Mouse (Mus musculus): ENCODE data around the gene Gfy. TPM values are rescaled to one million over a fixed set of nuclear protein-coding genes. Genes with fewer than 3 reads are reported as not detected.
A peak's percentile ranks its signal among the peaks of the same experiment; 100 is the strongest.

Gene Gfy
- total RNA-seq (2012; rRNA removed) = 0.11 TPM in 1 of 2 replicates, not detected in the other

DNA sequence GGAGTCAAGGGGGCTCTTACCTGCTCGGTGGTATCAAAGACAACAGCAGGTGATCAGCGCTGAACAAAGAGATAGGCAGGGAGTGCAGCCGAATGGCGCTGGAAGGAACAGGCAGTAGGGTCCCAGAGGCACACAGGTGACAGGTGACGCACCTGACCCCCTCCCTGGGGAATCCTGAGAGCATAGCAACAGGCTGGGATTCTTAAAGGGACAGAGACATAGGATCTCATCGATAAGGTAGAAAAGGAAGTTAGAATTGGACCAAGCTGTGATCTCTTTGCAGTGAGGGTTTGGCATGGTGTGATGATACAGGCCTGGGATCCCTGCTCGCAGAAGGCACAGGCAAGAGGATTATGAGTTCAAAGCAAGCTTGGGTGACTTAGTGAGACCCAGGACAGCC lies at the start of gene Gfy:
Gene Gfy, minus strand, starts transcription at position 101 of the 400 bp plus-strand sequence.
- Histone ChIP-seq H3K27ac (ENCODE audit: insufficient read depth, low read depth, low read length, poor library complexity, severe bottlenecking) (no peak within 1 kb of the TSS), H3K4me1 (ENCODE audit: control insufficient read depth in 2 of 2, insufficient read depth in 2 of 2, low read length in 2 of 2, poor library complexity in 1 of 2) (peaks cover 0 to 18% of the 10 kb centered on the region in 2 experiments; a peak in 2 of 4 replicates), H3K9ac (ENCODE audit: insufficient read depth, low read depth, low read length, poor library complexity, severe bottlenecking) (no peak within 1 kb of the TSS), H3K36me3 (ENCODE audit: control insufficient read depth, insufficient read depth, low read length, poor library complexity, severe bottlenecking) (no peaks in the 10 kb centered on the region), H3K9me3 (ENCODE audit: control insufficient read depth, insufficient read depth, low read depth, low read length) (no peaks in the 10 kb centered on the region), H3K4me3 (ENCODE audit: insufficient read depth in 1 of 2, low read depth in 1 of 2, low read length in 2 of 2, poor library complexity in 1 of 2, severe bottlenecking in 1 of 2) (no peak within 1 kb of the TSS)
- in situ Hi-C loops (cut with MboI; ENCODE audit: low sequenced_read_pairs in 2 of 2, unreplicated experiment in 2 of 2) = no loop called here
- DNase-seq (ENCODE audit: low read depth, low spot score) = no peak
- TF ChIP-seq ZC3H11A (IDR thresholded peaks at IDR 0.05; ENCODE audit: borderline replicate concordance, low read depth, low read length) = no peak
- no peak for TF ChIP-seq MAFK (IDR thresholded peaks at IDR 0.05; ENCODE audit: insufficient read depth, low read depth, low read length)
- no peak for TF ChIP-seq HCFC1 (IDR thresholded peaks at IDR 0.05; ENCODE audit: borderline replicate concordance, insufficient read depth, low read length)
- no peak for TF ChIP-seq ZNF384 (IDR thresholded peaks at IDR 0.05; ENCODE audit: low read depth, low read length)
- TF ChIP-seq CHD2 (IDR thresholded peaks at IDR 0.05; ENCODE audit: low read depth, low read length) = no peak

- Histone ChIP-seq H3K4me1 (ENCODE audit: control insufficient read depth in 2 of 2, insufficient read depth in 2 of 2, low read length in 2 of 2, poor library complexity in 1 of 2) (peaks cover 7 to 14% of the 10 kb centered on the region in 2 experiments), H3K4me3 (ENCODE audit: insufficient read depth in 1 of 2, low read depth in 1 of 2, low read length in 2 of 2, poor library complexity in 1 of 2, severe bottlenecking in 1 of 2) (no peak overlapping the region), H3K9me3 (ENCODE audit: control insufficient read depth, insufficient read depth, low read depth, low read length) (no peaks in the 10 kb centered on the region), H3K36me3 (ENCODE audit: control insufficient read depth, insufficient read depth, low read length, poor library complexity, severe bottlenecking) (peaks cover 49% of the 10 kb centered on the region), H3K9ac (ENCODE audit: insufficient read depth, low read depth, low read length, poor library complexity, severe bottlenecking) (peak overlapping the region; percentile 26; the same call in 1 of the 2 replicates), H3K27ac (ENCODE audit: insufficient read depth, low read depth, low read length, poor library complexity, severe bottlenecking) (peak overlapping the region; percentile 29)
- in situ Hi-C loops (cut with MboI; ENCODE audit: low sequenced_read_pairs in 2 of 2, unreplicated experiment in 2 of 2) = no loop called here
- DNase-seq (ENCODE audit: low read depth, low spot score) = no peak
- no peak for TF ChIP-seq ZC3H11A (IDR thresholded peaks at IDR 0.05; ENCODE audit: borderline replicate concordance, low read depth, low read length)
- TF ChIP-seq CHD2 (IDR thresholded peaks at IDR 0.05; ENCODE audit: low read depth, low read length) = no peak
- TF ChIP-seq MAFK (IDR thresholded peaks at IDR 0.05; ENCODE audit: insufficient read depth, low read depth, low read length) = no peak
Observed at GRCm38 (mm10) chr7:45229046-45229445, 49.7 kb upstream of the Gfy start.

- no peak for DNase-seq (ENCODE audit: low read depth, low spot score)
- peak overlapping the region; percentile 22 to 41; a peak in 2 of 4 replicates for H3K4me3 ChIP-seq (ENCODE audit: insufficient read depth in 1 of 2, low read depth in 1 of 2, low read length in 2 of 2, poor library complexity in 1 of 2, severe bottlenecking in 1 of 2)
- peak overlapping the region; percentile 29; the same call in 1 of the 2 replicates for H3K27ac ChIP-seq (ENCODE audit: insufficient read depth, low read depth, low read length, poor library complexity, severe bottlenecking)
- TF ChIP-seq MAFK (IDR thresholded peaks at IDR 0.05; ENCODE audit: insufficient read depth, low read depth, low read length) (no peak), CHD2 (IDR thresholded peaks at IDR 0.05; ENCODE audit: low read depth, low read length) (no peak), HCFC1 (IDR thresholded peaks at IDR 0.05; ENCODE audit: borderline replicate concordance, insufficient read depth, low read length) (no peak), ZC3H11A (IDR thresholded peaks at IDR 0.05; ENCODE audit: borderline replicate concordance, low read depth, low read length) (no peak), ZNF384 (IDR thresholded peaks at IDR 0.05; ENCODE audit: low read depth, low read length) (no peak)
- H3K9me3 ChIP-seq (ENCODE audit: control insufficient read depth, insufficient read depth, low read depth, low read length) = no peaks in the 10 kb centered on the region
- peaks cover 2 to 12% of the 10 kb centered on the region in 2 experiments; a peak in 3 of 4 replicates for H3K4me1 ChIP-seq (ENCODE audit: control insufficient read depth in 2 of 2, insufficient read depth in 2 of 2, low read length in 2 of 2, poor library complexity in 1 of 2)
- peak overlapping the region; percentile 26; the same call in 1 of the 2 replicates for H3K9ac ChIP-seq (ENCODE audit: insufficient read depth, low read depth, low read length, poor library complexity, severe bottlenecking)
- H3K36me3 ChIP-seq (ENCODE audit: control insufficient read depth, insufficient read depth, low read length, poor library complexity, severe bottlenecking) = peaks cover 50% of the 10 kb centered on the region
- in situ Hi-C loops (cut with MboI; ENCODE audit: low sequenced_read_pairs in 2 of 2, unreplicated experiment in 2 of 2) = no loop called here
Observed at GRCm38 (mm10) chr7:45228548-45228947, 49.2 kb upstream of the Gfy start.

DNA sequence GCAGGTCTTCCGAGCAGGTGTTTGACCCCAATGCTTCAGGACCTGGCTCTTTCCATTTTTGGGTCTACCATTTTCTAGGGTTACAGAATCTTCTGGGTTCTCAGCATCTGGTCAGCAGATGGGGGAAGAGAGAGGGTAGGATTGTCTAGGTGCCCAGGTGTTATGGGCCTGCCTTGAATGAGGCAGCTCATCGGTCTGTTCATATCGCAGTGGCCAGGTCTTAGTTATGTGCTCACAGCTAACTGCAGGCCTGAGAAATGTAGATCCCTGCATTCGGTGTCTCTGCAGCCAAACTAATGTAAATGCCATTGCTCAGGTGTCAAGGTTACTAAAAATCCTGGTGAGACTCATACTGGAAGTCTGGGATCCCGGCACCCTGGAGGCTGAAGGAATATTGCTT lies 47.1 kb upstream of the Gfy start:
- peaks cover 43% of the 10 kb centered on the region for H3K36me3 ChIP-seq (ENCODE audit: control insufficient read depth, insufficient read depth, low read length, poor library complexity, severe bottlenecking)
- DNase-seq (ENCODE audit: low read depth, low spot score) = no peak
- in situ Hi-C loops (cut with MboI; ENCODE audit: low sequenced_read_pairs in 2 of 2, unreplicated experiment in 2 of 2) = no loop called here
- no peak overlapping the region for H3K27ac ChIP-seq (ENCODE audit: insufficient read depth, low read depth, low read length, poor library complexity, severe bottlenecking)
- TF ChIP-seq CHD2 (IDR thresholded peaks at IDR 0.05; ENCODE audit: low read depth, low read length) = no peak
- no peak for TF ChIP-seq ZC3H11A (IDR thresholded peaks at IDR 0.05; ENCODE audit: borderline replicate concordance, low read depth, low read length)
- TF ChIP-seq MAFK (IDR thresholded peaks at IDR 0.05; ENCODE audit: insufficient read depth, low read depth, low read length) = no peak
- H3K9ac ChIP-seq (ENCODE audit: insufficient read depth, low read depth, low read length, poor library complexity, severe bottlenecking) = no peak overlapping the region
- peaks cover 0 to 12% of the 10 kb centered on the region in 2 experiments; a peak in 2 of 4 replicates for H3K4me1 ChIP-seq (ENCODE audit: control insufficient read depth in 2 of 2, insufficient read depth in 2 of 2, low read length in 2 of 2, poor library complexity in 1 of 2)
- no peaks in the 10 kb centered on the region for H3K9me3 ChIP-seq (ENCODE audit: control insufficient read depth, insufficient read depth, low read depth, low read length)
- no peak overlapping the region for H3K4me3 ChIP-seq (ENCODE audit: insufficient read depth in 1 of 2, low read depth in 1 of 2, low read length in 2 of 2, poor library complexity in 1 of 2, severe bottlenecking in 1 of 2)

GRCm38 (mm10) chr7:45224826-45225225 lies 45.5 kb upstream of the Gfy start:
- Histone ChIP-seq H3K4me1 (ENCODE audit: control insufficient read depth in 2 of 2, insufficient read depth in 2 of 2, low read length in 2 of 2, poor library complexity in 1 of 2) (peaks cover 0 to 11% of the 10 kb centered on the region in 2 experiments; a peak in 2 of 4 replicates), H3K9me3 (ENCODE audit: control insufficient read depth, insufficient read depth, low read depth, low read length) (no peaks in the 10 kb centered on the region), H3K36me3 (ENCODE audit: control insufficient read depth, insufficient read depth, low read length, poor library complexity, severe bottlenecking) (peaks cover 47% of the 10 kb centered on the region), H3K9ac (ENCODE audit: insufficient read depth, low read depth, low read length, poor library complexity, severe bottlenecking) (no peak overlapping the region), H3K4me3 (ENCODE audit: insufficient read depth in 1 of 2, low read depth in 1 of 2, low read length in 2 of 2, poor library complexity in 1 of 2, severe bottlenecking in 1 of 2) (no peak overlapping the region), H3K27ac (ENCODE audit: insufficient read depth, low read depth, low read length, poor library complexity, severe bottlenecking) (no peak overlapping the region)
- DNase-seq (ENCODE audit: low read depth, low spot score) = no peak
- in situ Hi-C loops (cut with MboI; ENCODE audit: low sequenced_read_pairs in 2 of 2, unreplicated experiment in 2 of 2) = no loop called here
- TF ChIP-seq ZNF384 (IDR thresholded peaks at IDR 0.05; ENCODE audit: low read depth, low read length) (no peak), HCFC1 (IDR thresholded peaks at IDR 0.05; ENCODE audit: borderline replicate concordance, insufficient read depth, low read length) (no peak), ZC3H11A (IDR thresholded peaks at IDR 0.05; ENCODE audit: borderline replicate concordance, low read depth, low read length) (no peak), CHD2 (IDR thresholded peaks at IDR 0.05; ENCODE audit: low read depth, low read length) (no peak), MAFK (IDR thresholded peaks at IDR 0.05; ENCODE audit: insufficient read depth, low read depth, low read length) (no peak)

Measured in ES-E14 (cell line).